Mouse (Mus musculus): ENCODE results near the gene Gm28051. TPM values are rescaled to one million over a fixed set of nuclear protein-coding genes. Genes with fewer than 3 reads are reported as not detected.

The Gm28051 gene
- total and polyA plus RNA-seq, 3 experiments = not detected

DNA sequence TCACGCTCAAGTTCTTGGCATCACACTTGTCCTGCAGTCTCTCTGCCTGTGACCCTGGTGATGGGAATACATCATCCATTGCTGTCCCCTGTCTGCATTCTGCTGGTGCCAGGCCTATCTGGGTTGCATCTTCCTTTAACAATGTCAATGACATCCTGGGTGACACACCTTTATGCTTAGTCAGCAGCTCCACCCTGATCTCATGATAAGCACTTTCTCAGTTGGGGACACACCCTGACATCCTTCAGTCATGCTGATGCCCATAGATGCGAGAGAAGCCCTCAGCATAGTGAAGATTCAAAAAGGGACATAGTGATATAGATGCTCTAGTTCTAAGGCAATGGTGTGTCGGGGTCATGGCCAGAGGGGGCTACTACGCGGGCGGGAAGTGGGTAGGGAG lies 32.4 kb downstream of the Gm28051 start:
- no peaks in the 10 kb centered on the region for H3K79me2 ChIP-seq (ENCODE audit: control insufficient read depth, insufficient read depth, low read length, poor library complexity)
- DNase-seq (ENCODE audit: low read depth, low spot score) = peak; percentile 32
- H3K4me3 ChIP-seq (ENCODE audit: control insufficient read depth in 1 of 2, insufficient read depth in 1 of 2, low read depth in 2 of 2, low read length in 2 of 2) = no peak overlapping the region
- no peak for TF ChIP-seq MEF2A (IDR thresholded peaks at IDR 0.05; ENCODE audit: extremely low read depth, insufficient replicate concordance, low read depth, low read length, poor library complexity, severe bottlenecking)
- no peak for TF ChIP-seq NELFE (IDR thresholded peaks at IDR 0.05; ENCODE audit: low read depth, low read length)
- no peak for TF ChIP-seq UBTF (IDR thresholded peaks at IDR 0.05; ENCODE audit: borderline replicate concordance, insufficient read depth, low read depth, low read length)
- TF ChIP-seq POLR2AphosphoS5 (IDR thresholded peaks at IDR 0.05; ENCODE audit: borderline replicate concordance, low read depth, low read length) = no peak
- TF ChIP-seq JUND (IDR thresholded peaks at IDR 0.05; ENCODE audit: low read depth, low read length) = no peak
- no peak for TF ChIP-seq TCF12 (IDR thresholded peaks at IDR 0.05; ENCODE audit: low read depth, low read length)
- TF ChIP-seq CHD1 (IDR thresholded peaks at IDR 0.05; ENCODE audit: low read depth, low read length) = no peak
- peak; percentile 68; the same call in 1 of the 2 replicates for TF ChIP-seq MAFK (IDR thresholded peaks at IDR 0.05; ENCODE audit: borderline replicate concordance, low read depth, low read length)
- no peak for TF ChIP-seq ETS1 (IDR thresholded peaks at IDR 0.05; ENCODE audit: low read depth, low read length)
- no peak for TF ChIP-seq E2F4 (IDR thresholded peaks at IDR 0.05; ENCODE audit: borderline replicate concordance, low read depth, low read length)
- peak; percentile 60 for TF ChIP-seq GATA1 (IDR thresholded peaks at IDR 0.05; ENCODE audit: low read depth, low read length)
- no peak for TF ChIP-seq MAX (IDR thresholded peaks at IDR 0.05; ENCODE audit: low read length)
- H3K9ac ChIP-seq (ENCODE audit: control insufficient read depth, low read depth, low read length, poor library complexity, severe bottlenecking) = no peak overlapping the region
- H3K36me3 ChIP-seq (ENCODE audit: control insufficient read depth in 1 of 2, insufficient read depth in 2 of 2, low read length in 2 of 2) = peaks cover 0 to 11% of the 10 kb centered on the region in 2 experiments; a peak in 2 of 4 replicates
- no peaks in the 10 kb centered on the region for H3K9me3 ChIP-seq (replicated peaks; ENCODE audit: insufficient read depth, low read length)
- no peak overlapping the region for H3K27ac ChIP-seq (ENCODE audit: control insufficient read depth, low read depth, low read length)
- peaks cover 0 to 21% of the 10 kb centered on the region in 2 experiments; a peak in 2 of 4 replicates for H3K4me1 ChIP-seq (ENCODE audit: control insufficient read depth in 1 of 2, insufficient read depth in 2 of 2, low read length in 2 of 2)
- H3K27me3 ChIP-seq (ENCODE audit: control insufficient read depth in 1 of 2, insufficient read depth in 2 of 2, low read length in 2 of 2) = no peaks in the 10 kb centered on the region

GRCm38 (mm10) chr12:102723861-102724260 lies 33.7 kb downstream of the Gm28051 start:
- Histone ChIP-seq H3K4me3 (ENCODE audit: control insufficient read depth in 1 of 2, insufficient read depth in 1 of 2, low read depth in 2 of 2, low read length in 2 of 2) (no peak overlapping the region), H3K79me2 (ENCODE audit: control insufficient read depth, insufficient read depth, low read length, poor library complexity) (no peaks in the 10 kb centered on the region), H3K27me3 (ENCODE audit: control insufficient read depth in 1 of 2, insufficient read depth in 2 of 2, low read length in 2 of 2) (no peaks in the 10 kb centered on the region), H3K9me3 (replicated peaks; ENCODE audit: insufficient read depth, low read length) (no peaks in the 10 kb centered on the region), H3K27ac (ENCODE audit: control insufficient read depth, low read depth, low read length) (no peak overlapping the region), H3K9ac (ENCODE audit: control insufficient read depth, low read depth, low read length, poor library complexity, severe bottlenecking) (no peak overlapping the region), H3K4me1 (ENCODE audit: control insufficient read depth in 1 of 2, insufficient read depth in 2 of 2, low read length in 2 of 2) (peaks cover 0 to 16% of the 10 kb centered on the region in 2 experiments; a peak in 2 of 4 replicates), H3K36me3 (ENCODE audit: control insufficient read depth in 1 of 2, insufficient read depth in 2 of 2, low read length in 2 of 2) (peaks cover 0 to 8% of the 10 kb centered on the region in 2 experiments; a peak in 2 of 4 replicates)
- no peak for TF ChIP-seq NRF1 (IDR thresholded peaks at IDR 0.05; ENCODE audit: insufficient read depth, low read depth, low read length, poor library complexity, severe bottlenecking)
- DNase-seq (ENCODE audit: low read depth, low spot score) = no peak

GRCm38 (mm10) chr12:102722966-102723365 lies 34.6 kb downstream of the Gm28051 start:
- TF ChIP-seq NELFE (IDR thresholded peaks at IDR 0.05; ENCODE audit: low read depth, low read length) = no peak
- no peak for TF ChIP-seq ELF1 (IDR thresholded peaks at IDR 0.05; ENCODE audit: low read depth, low read length)
- TF ChIP-seq ZNF384 (IDR thresholded peaks at IDR 0.05; ENCODE audit: low read depth, low read length) = no peak
- TF ChIP-seq E2F4 (IDR thresholded peaks at IDR 0.05; ENCODE audit: borderline replicate concordance, low read depth, low read length) = no peak
- TF ChIP-seq MYC (IDR thresholded peaks at IDR 0.05; ENCODE audit: low read depth, low read length) = no peak
- no peak for TF ChIP-seq ETS1 (IDR thresholded peaks at IDR 0.05; ENCODE audit: low read depth, low read length)
- TF ChIP-seq ZC3H11A (IDR thresholded peaks at IDR 0.05; ENCODE audit: low read depth, low read length) = no peak
- no peak for TF ChIP-seq ZMIZ1 (IDR thresholded peaks at IDR 0.05; ENCODE audit: low read depth, low read length)
- TF ChIP-seq MEF2A (IDR thresholded peaks at IDR 0.05; ENCODE audit: extremely low read depth, insufficient replicate concordance, low read depth, low read length, poor library complexity, severe bottlenecking) = no peak
- no peak for TF ChIP-seq UBTF (IDR thresholded peaks at IDR 0.05; ENCODE audit: borderline replicate concordance, insufficient read depth, low read depth, low read length)
- no peak for TF ChIP-seq KAT2A (conservative IDR thresholded peaks at IDR 0.05; ENCODE audit: low read depth, low read length)
- no peak for TF ChIP-seq MYB (IDR thresholded peaks at IDR 0.05; ENCODE audit: low read depth, low read length)
- no peak for DNase-seq (ENCODE audit: low read depth, low spot score)

More at GRCm38 (mm10) chr12:102722966-102723365, 34.6 kb downstream of the Gm28051 start:
- Histone ChIP-seq H3K79me2 (ENCODE audit: control insufficient read depth, insufficient read depth, low read length, poor library complexity) (no peaks in the 10 kb centered on the region), H3K27ac (ENCODE audit: control insufficient read depth, low read depth, low read length) (no peak overlapping the region), H3K4me3 (ENCODE audit: control insufficient read depth in 1 of 2, insufficient read depth in 1 of 2, low read depth in 2 of 2, low read length in 2 of 2) (no peak overlapping the region), H3K27me3 (ENCODE audit: control insufficient read depth in 1 of 2, insufficient read depth in 2 of 2, low read length in 2 of 2) (no peaks in the 10 kb centered on the region), H3K9me3 (replicated peaks; ENCODE audit: insufficient read depth, low read length) (no peaks in the 10 kb centered on the region), H3K4me1 (ENCODE audit: control insufficient read depth in 1 of 2, insufficient read depth in 2 of 2, low read length in 2 of 2) (peaks cover 0 to 16% of the 10 kb centered on the region in 2 experiments; a peak in 2 of 4 replicates), H3K36me3 (ENCODE audit: control insufficient read depth in 1 of 2, insufficient read depth in 2 of 2, low read length in 2 of 2) (peaks cover 0 to 8% of the 10 kb centered on the region in 2 experiments; a peak in 2 of 4 replicates), H3K9ac (ENCODE audit: control insufficient read depth, low read depth, low read length, poor library complexity, severe bottlenecking) (no peak overlapping the region)
